Mouse (Mus musculus) adrenal gland, postnatal 36 days (tissue): ENCODE data around the gene Trip6. TPM values are rescaled to one million over a fixed set of nuclear protein-coding genes. Genes with fewer than 3 reads are reported as not detected.
A peak's percentile ranks its signal among the peaks of the same experiment; 100 is the strongest.
"Not testable (repeated sequence)": the region's sequence is repeated elsewhere in the genome, so short reads cannot be mapped to it uniquely, and the experiment has no call there.

Source experiments
- DNase-seq, 2 experiments: peaks; one replicate each; pipeline ENCODE4 v3.0.0; 2021; ENCODE audit warnings: mixed read lengths in 1 of 2
- total RNA-seq, 2 experiments: library from RNA; stranded (reverse); gene quantifications; 2 replicates each; pipeline ENCODE4 v1.2.3; 2021

Trip6 gene
- total RNA-seq, 2 experiments from 2014 or later: 36.7 to 38.2 TPM

DNA sequence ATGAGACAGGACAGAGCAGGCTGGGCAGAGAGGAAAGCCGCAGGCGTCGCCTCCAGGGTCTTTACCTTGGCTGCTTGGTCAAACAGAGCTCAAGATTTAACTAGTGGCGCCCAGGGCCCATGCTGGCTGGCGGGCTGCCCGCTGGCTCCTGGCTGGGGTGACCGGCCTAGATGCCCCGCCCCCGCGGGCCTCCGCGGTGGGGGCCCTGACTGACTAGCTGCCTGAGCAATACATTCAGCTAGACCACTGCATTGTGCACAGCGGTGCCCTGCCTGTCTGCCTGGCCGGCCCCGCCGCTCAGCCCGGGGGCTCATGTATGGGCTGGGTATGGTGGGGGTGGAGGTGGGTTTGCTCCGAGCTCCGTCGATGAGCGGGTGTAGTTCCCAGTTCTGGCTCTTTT, 13.0 kb downstream of the Trip6 start:
- DNase-seq: peak; percentile 55 to 66

DNA sequence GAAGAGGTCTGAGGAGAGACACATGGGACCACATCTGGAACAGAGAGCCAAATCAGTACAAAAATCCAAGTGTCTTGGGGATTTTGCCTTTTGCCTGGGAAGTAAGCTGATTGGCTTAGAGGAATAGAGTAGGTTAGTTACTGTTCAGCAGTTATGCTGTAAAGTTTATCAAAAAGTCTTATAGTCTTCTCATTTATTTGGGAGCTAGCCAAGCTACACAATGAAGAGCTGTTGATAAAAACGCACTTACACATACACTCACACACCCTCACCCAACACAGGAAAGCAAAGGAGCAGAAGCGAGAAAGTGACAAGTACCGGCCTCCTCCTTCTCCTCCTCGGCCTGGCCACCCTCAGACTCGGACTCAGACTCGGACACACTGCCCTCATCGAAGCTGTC, 15.0 kb downstream of the Trip6 start:
- DNase-seq: no peak

DNA sequence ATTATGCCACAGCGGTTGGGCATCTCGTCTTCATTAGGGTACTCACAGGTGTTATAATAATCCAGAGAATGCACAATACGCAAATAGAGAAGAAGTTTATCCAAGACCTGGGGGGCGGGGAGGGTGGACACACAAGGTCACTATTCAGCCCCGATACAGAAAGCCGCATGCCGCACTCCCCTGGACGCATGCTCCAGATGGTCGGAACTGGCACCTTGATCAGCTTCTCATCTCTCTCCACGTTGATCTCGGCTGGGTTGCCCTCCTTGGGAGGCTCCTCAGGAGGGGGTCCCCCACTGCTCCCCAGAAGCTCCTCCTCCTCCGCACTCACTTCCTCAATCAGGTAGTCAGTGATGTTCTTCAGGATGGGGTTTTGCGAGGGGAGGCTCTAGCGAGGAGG, 17.1 kb downstream of the Trip6 start:
- DNase-seq: no peak

DNA sequence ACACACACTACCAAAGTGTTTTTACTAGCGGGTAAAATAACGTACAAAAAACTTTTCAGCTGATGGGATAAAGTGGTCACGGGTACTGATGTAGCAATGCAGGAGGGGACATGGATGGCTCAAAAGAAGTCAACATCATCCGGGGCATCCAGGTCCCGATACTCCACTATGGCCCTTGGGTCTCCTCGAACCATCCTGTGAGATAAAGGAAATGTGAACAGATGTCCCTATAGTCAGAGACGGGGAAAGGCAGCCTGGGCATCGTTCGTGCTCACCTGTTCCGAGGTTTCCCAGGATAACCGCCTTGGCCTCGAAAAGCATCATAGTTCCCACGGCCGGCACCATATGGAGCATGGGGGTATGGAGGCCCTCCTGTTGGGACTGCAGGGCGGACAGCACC, 18.5 kb downstream of the Trip6 start:
- DNase-seq: no peak

DNA sequence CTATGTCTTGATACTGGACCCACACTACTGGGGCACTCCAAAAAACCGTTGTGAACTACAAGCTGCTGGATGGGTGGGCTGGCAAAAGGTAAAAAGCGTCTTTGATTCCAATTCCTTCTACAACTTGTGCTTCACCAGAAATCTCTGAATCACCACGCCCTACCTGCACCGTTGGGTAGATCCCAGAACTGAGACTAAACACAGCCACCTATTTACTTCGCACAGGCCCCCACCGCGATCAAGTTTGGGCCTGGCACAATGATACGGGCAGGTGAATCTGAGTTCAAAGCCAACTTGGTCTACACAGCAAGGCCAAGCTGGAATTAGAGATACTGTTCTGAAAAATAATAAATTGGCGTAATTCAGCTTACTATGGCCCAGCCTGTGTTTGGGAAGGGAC, 18.9 kb downstream of the Trip6 start:
- DNase-seq: no peak

DNA sequence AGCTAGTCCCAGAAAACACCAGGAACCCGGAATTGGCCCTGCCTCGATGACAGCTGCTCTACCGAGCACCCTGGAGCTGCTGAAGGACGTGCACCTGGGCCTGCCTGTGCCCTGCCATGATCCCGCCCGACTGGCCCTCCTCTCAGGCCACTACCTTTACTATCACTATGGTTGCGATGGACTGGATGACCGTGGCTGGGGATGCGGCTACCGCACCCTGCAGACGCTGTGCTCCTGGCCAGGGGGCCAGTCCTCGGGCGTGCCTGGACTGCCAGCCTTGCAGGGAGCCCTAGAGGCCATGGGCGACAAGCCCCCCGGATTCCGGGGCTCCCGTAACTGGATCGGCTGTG, 19.5 kb downstream of the Trip6 start:
- no peak for DNase-seq

DNA sequence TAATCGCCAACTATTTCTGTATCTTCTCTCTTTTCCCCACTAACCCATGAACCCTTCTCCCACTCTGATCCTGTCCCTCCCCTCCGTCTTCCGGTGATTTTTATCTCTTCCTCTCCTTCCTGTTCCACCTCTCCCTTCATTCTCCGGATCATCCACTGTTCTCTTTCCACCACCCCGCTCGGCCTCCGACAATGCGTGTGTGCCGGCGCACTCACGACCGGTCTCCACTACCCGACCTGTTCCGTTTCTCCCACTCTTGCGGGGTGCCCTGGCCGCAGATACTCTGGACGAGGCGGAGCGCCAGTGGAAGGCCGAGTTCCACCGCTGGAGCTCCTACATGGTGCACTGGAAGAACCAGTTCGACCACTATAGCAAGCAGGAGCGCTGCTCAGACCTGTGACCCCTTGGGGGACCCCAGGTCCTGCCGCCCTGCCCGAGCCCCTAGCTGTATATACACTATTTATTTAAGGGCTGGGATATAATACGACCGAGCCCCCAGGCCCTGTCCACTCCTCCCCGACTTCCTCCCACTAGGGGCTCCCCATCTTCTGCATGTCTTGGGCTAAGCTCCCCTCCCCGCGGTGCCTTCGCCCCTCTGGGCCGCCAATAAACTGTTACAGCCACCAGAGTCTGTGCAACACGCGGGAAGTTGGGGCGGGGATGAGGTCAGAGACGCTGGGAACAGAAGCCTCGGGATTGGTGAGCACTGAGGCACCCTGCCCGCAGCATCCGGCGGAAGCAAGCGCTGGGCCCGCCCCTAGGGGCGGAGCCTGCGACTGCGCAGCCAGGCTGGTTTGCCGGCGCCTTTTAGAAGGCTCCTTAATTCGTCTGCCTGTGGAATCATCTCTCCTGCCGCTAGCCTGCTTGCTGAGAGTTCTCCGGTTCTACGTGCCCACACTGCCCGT, 20.1 kb downstream of the Trip6 start, which contains the start of gene Ufsp1:
TSS of gene Ufsp1 (plus strand) at position 791 of the 905 bp plus-strand sequence.
- peak; percentile 97 to 98 for DNase-seq

DNA sequence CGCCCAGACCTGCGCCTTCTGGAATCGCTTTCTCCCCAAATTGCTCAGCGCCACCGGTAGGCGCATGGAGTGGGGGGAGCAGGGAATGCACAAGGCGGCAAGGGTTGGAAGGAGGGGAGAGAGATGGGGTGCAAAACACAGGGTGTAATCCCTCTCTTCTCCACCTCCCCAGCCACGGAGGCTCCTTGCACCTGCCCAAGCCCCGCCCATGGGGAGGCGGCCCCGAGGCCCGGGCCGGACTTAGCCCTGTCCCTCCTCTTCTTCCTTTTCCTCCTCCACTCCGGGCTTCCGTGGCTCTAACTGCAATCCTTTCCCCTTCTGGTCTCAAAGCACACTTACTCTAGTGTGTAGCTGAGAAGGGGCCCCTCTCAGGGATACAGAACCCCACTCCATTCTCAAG, 20.9 kb downstream of the Trip6 start:
- peak; percentile 90 to 94 for DNase-seq

DNA sequence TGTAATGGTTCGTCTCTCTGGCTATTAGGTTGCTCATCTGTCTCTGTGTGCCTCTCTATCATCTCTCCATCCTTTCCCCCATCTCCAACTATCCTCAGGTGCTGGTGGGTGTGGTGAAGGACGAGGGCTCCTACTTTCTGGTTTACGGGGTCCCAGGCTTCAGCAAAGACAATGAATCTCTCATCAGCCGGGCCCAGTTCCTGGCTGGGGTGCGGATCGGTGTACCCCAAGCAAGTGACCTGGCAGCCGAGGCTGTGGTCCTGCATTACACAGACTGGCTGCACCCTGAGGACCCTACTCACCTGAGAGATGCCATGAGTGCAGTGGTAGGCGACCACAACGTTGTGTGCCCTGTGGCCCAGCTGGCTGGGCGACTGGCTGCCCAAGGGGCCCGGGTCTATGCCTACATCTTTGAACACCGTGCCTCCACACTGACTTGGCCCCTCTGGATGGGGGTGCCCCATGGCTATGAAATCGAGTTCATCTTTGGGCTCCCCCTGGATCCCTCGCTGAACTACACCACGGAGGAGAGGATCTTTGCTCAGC, 22.8 kb downstream of the Trip6 start:
- DNase-seq: no peak

DNA sequence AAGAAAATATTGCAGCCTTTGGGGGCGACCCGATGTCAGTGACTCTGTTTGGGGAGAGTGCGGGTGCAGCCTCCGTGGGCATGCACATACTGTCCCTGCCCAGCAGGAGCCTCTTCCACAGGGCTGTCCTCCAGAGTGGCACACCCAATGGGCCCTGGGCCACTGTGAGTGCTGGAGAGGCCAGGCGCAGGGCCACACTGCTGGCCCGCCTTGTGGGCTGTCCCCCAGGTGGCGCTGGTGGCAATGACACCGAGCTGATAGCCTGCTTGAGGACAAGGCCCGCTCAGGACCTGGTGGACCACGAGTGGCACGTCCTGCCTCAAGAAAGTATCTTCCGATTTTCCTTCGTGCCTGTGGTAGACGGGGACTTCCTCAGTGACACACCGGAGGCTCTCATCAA, 23.5 kb downstream of the Trip6 start:
- DNase-seq: peak; percentile 74 to 84

DNA sequence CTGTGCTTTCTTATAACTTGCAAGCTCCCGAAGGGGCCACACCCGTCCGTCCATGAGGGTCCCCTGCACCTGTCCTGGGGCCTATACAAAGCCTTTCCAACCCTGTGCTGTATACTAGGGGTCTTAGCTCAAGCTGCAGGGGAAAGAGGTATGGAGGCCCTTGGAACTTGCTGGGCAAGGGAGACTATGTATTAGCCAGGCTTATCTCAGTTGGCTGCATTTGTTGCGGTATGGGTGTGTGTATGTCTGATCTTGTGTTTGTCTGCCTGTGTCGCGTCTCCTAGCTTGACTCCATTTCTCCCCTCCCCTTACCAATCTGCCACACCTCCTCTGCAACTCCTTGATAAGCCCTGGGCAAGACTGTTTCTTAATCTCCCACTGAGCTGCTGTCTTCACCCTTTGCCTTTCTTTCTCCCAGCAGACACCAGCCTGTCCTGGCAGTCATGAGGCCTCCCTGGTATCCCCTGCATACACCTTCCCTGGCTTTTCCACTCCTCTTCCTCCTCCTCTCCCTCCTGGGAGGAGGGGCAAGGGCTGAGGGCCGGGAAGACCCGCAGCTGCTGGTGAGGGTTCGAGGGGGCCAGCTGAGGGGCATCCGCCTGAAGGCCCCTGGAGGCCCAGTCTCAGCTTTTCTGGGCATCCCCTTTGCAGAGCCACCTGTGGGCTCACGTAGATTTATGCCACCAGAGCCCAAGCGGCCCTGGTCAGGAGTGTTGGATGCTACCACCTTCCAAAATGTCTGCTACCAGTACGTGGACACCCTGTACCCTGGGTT, 24.4 kb downstream of the Trip6 start:
- no peak for DNase-seq

DNA sequence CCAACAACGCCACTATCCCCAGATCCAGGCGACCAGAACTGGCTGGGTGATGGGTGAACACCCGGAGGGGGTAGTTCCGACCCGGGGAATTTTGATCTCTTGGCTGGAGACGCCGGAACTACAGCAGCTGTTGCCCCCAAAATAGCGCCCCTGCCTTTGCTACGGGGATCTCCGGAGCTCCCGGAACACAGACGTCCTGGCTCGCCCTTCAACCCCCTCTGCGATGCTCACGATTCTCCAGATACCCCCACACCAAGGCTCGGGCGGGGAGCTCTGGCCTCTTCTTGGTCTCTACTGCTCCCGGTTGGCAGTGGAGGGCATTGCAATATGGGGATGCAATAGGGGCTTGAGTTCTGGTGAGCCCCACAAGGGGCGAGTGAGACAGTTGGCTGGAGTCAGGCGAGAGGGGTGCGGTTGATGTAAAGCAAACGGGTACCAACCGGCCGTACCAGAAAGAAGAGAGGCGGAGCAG, 25.2 kb downstream of the Trip6 start:
- DNase-seq: no peak

DNA sequence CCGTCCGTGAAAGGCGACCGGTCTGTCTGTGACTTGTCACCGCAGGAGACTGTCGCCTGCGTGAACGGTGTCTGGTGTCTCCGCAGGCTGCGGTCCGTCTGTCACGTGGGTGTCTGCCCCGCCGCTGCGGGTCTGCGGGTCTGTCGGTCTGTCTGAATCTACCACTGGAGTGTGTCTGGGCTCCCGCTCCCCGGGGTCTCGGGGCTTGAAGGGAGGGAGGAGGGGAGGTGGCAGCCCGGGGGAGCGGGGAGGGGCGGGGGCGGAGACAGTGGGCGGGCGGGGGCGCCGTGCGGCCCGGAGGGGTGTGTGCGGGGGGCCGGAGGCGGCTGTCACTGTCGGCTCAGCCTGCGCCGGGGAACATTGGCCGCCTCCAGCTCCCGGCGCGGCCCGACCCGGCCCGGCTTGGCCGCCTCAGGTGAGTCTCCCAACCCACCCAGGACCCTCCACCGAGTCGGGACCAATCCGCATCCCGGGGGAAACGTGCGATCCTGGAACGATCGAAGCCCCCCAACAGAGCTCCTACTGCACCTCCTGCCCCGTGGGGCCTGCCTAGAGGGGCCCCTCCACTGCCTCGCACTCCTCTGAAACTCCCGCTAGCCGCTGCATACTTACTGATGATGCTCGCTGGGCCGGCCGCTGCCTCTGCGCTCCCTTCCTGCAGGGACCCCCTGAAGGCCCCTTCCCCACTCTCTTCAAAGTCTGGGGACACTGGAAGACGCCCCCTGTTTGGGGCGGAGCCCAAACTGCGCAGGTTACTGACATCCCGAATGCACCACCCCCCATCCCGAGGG, 26.1 kb downstream of the Trip6 start:
- peak in 1 of 2 experiments; percentile 38 for DNase-seq

DNA sequence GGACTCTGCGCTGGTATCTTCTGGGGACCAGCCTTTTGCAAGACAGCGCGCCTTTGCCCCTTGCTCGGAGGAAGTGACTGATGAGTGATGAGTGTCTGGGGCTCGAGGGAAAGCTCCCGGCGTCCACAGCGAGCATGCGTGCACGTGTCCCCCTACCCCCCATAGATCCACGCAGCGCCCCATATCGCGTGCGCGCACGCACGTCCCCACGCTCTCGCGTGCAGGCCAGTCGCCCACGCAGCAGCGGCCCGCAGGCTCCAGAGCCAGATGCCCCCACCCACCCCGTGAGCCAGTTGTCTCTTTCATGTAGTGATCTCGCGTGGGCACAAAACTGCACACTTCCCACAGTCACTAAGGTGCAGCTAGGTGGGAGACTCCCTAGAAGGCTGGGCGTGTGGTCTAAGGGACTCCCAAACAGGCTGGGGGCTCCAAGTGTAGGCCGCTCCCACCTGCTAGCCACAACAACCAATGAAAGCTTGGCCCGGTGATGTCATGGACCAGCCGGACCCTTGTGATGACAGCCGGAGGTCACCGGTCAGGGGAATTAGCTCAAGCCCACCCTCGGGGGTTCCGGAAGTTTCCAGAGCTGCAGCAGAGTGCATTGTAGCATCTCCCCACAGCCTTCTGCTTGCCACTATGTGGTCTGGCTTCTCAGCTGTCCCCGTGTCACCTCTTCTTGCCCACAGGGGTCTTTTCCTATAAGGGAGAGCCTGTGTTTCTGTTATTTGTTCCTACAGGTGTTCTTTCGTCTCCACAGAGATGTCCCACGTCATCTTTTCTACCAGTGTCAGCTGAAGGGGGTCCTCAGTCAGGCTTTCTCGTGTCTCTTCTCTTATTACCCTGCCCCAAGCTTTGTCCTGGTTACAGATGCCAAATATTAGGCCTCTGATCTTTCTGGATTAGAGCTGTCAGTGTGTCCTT, 26.9 kb downstream of the Trip6 start, which contains the start of gene Ache:
TSS of gene Ache (plus strand) at position 488 of the 921 bp plus-strand sequence.
- peak in 1 of 2 experiments; percentile 22 for DNase-seq

DNA sequence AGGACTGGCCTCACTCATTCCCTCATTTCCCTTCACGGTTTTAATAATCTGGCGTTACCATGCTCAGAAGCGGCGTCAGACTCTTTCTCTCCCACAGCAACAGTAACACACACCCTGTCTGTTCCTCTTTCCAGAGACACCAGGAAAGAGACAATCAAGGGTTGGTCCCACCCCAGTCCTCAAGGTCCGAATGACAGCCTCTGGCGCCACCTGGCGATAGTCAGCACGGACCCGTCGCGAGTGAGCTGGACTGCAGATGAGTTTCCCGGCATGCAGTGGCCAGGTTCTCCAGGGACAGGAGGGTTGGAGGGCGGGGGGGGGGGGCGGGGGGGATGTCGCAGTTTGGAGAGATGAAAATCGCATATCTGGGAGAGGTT, 27.6 kb downstream of the Trip6 start:
- peak; percentile 87 to 90 for DNase-seq

DNA sequence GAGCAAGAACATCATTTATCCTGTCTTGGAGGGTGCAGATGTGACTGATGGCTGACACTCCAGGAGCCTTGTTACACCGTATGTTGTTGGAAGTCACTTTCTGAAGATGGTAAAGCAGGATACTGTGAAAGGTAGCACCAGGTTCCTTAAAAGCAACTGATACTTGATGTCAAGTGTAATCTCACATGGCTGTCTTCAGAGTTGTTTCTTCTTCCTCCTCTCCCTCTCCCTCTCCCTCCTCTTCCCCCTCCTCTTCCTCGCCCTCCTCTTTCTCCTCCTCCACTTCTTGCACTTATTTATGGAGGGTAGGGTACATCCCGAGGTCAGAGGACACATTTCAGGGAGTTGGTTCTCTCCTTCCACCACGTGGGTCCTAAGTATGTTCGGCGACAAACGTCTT, 28.2 kb downstream of the Trip6 start:
- DNase-seq: no peak

DNA sequence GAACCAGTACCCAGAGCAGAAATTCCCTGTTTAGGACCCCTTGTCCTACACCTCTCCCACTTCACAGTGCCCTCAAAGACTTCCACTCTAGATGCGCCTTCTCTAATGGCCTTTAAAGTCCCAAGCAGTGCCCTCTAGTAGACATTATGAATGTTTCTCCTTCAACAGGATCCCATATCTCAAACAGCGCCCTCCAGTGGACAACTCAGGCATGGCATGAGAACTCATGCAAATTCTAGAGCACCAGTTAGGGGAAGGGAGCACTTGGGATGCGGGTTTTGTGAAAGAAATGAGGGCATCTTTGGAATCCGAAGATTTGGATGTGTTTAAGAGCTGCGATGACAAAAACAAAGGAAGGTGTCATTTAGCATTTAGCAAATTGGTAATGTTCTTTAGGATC, 29.2 kb downstream of the Trip6 start:
- peak; percentile 40 to 48 for DNase-seq

DNA sequence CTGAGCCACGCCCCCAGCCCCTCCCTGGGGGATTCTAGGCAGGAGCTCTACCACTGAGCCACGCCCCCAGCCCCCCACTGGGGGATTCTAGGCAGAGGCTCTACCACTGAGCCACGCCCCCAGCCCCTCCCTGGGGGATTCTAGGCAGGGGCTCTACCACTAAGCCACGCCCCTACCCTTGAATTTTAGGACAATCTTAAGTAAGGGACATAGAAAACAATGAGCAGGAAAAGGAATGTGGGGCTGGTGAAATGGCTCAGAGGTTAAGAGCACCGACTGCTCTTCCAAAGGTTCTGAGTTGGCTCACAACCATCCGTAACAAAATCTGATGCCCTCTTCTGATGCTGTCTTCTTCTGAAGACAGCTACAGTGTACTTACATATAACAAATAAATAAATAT, 29.8 kb downstream of the Trip6 start:
- DNase-seq: not testable (repeated sequence)

DNA sequence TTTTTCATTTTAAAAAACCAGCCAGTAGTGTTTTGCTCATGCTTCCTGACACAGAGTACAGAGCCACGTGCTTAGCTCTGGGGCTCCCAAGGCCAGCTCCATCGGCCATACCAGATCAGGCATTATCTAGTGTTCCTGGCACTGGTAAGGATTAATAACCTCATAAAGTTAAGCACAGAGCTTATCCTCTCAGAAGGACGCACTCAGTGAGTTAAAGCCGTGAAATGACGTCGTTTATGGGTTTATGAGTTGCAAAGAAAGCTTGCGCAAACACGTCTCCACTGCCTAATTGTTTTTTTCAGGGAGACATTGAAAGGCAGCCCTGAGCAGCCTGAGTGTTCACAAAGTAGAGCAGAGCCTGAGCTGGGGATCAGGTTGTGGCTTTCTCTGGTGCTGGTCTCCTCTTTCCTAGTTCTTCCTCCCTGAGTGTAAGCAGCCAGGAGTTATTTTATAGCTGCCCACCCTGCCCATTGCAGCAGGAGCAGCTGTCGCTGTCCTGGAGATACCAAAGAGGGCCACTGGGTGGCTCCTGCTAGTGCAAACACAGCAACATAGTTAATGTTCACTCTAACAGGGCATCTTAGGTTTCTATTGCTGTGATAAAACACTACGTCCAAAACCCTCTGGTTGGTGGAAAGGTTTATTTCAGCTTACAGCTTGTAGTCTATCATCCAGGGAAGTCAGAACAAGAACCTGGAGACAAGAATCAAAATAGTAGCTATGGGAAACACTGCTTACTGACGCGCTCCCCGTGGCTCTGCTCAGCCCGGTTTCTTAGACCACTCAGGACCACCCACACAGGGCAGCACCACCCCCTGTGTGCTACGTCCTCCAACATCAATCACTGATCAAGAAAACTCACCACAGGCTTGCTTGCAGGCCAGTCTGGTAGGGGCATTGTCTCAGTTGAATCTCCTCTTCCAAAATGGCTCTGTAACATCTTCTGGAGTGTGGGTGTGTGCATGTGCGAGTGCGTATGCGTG, 36.6 kb downstream of the Trip6 start:
- DNase-seq: peak; percentile 36 to 54
